Mouse (Mus musculus) liver, adult 2 months (tissue): ENCODE results near the gene Uxs1.

Experiments
- CTCF ChIP-seq: fragments of 200-500 bp; IDR thresholded peaks from 2 replicates; pipeline ENCODE4 v1.5.1; 2011; ENCODE audit warnings: low read depth, low read length, control low read depth
- POLR2A ChIP-seq: fragments of 200-500 bp; IDR thresholded peaks from 2 replicates; pipeline ENCODE4 v1.6.1; 2011; ENCODE audit warnings: low read length, control low read depth; ENCODE audit not compliant: insufficient read depth; ENCODE audit errors: extremely low read depth

- TF ChIP-seq POLR2A = no peak
- no peak for TF ChIP-seq CTCF
These were observed 40.9 kb downstream of the Uxs1 start for GRCm38 (mm10) chr1:43786711-43787110.
